Mouse (Mus musculus): ENCODE measurements around the gene Mdfic.

Mdfic gene

DNA sequence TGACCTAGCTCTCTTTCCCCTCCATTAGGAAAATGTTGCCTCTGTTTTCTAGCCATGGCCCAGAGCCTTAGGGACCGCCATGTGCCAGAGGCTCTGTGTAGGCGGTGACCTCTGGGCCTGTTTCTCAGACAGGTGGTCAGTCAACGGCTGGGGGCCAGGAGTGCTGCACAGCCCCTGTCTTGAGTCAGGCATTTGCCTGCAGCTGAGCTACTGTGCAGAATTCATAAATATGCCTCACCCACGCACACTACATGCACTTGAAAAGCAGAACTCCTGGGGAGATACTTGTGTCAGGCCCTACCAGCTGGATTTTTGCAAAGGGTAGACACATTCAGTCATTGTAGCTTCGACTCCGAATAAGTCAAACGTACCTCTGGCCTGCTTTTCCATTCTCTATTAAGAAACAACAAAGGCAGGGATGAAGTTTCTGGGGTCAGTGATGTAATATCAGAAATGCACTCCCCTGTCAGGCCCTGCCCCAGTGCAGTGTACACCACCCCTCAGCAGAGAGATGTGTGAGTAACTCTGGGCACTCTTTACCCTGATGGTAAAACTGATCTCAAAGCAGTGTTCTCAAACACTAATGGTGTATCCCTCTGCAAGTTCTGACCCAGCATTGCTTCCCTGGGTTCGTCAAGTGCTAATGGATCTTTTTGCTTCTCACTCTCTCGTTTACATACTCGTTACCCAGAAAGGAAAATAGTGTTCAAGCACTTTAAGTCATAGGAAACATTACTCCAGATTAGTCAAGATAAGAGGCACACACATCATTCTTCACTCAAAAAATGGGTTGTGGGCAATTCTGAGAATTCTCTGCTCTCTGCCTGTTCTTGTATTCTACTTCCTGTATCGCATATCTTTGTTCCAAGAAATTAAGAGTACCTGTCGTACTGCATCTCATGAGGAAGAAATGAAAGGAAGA is 72.5 kb downstream of the Mdfic start:
- DNase-seq (ENCODE audit: low read depth, low spot score) = no peak

- no peak for DNase-seq (ENCODE audit: low read depth, low spot score)
These were observed 73.3 kb downstream of the Mdfic start for GRCm38 (mm10) chr6:15793602-15794345.

DNA sequence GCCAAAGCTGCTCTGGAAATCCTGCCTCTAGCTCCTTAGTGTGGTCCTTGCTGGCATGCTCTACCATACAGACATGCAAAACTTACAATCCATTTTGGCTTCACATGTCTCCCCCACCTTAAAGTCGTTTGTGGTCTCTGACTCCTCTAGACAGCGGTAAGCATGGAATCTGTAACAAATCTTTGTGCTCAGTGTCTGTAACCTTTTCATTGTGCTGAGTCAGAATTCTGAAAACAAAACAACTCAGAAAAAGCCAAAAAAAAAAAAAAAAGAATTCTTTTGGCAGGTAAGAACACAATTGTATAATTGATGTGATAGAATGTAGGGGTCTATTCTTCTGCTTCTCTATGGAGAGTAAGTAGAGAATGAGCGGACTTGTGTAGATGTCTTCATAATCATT is 74.3 kb downstream of the Mdfic start:
- no peak for DNase-seq (ENCODE audit: low read depth, low spot score)

DNA sequence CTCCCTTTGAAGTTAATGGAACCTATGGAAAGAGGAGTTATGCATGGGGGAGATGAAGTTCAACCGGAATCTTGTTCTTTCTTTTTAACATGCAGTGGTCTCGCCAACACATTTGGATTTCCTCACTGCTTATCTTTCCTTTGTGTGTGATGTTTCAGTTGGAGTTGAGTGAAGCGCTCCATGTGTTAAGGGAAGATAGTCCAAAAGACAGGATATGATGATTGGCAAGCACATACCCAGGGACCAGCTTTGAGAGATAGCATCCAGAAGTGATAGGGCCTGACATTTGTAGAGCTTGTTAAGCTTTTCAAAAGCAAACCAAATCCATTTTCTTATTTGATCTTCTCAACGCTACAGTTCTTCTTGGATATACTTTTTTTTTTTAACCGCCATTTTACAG is 86.9 kb downstream of the Mdfic start:
- DNase-seq (ENCODE audit: low read depth, low spot score) = no peak

GRCm38 (mm10) chr6:15825236-15825635 is 104.8 kb downstream of the Mdfic start:
- no peak for DNase-seq (ENCODE audit: low read depth, low spot score)

- no peak for DNase-seq (ENCODE audit: low read depth, low spot score)
These were observed 109.4 kb downstream of the Mdfic start for GRCm38 (mm10) chr6:15829812-15830211.

- DNase-seq (ENCODE audit: low read depth, low spot score) = no peak
These were observed 110.2 kb downstream of the Mdfic start for GRCm38 (mm10) chr6:15830651-15831050.

GRCm38 (mm10) chr6:15837695-15838094 is 117.2 kb downstream of the Mdfic start:
- no peak for DNase-seq (ENCODE audit: low read depth, low spot score)

- no peak for DNase-seq (ENCODE audit: low read depth, low spot score)
These were observed 119.4 kb downstream of the Mdfic start for GRCm38 (mm10) chr6:15839831-15840230.

DNA sequence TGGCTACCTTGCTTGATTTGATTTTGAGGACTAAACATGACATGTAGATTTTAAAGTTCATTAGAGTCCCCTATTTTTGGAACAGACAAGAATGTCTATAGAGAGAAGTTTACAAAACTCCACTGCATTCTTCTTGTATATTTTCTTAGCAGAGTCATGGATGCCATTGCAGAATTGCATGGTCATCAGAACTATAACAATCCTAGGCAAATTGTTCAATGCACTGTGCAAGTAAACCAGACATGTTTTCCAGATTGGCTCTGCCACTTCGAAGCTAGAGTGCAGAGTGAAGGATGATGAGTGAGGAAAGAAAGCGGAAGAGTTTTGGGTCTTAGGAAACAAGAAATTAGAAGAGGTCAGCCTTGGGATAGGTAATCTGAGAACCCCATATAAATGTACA is 120.0 kb downstream of the Mdfic start:
- DNase-seq (ENCODE audit: low read depth, low spot score) = no peak

- DNase-seq (ENCODE audit: low read depth, low spot score) = no peak
These were observed 121.2 kb downstream of the Mdfic start for GRCm38 (mm10) chr6:15841476-15842209.

GRCm38 (mm10) chr6:15843295-15843694 is 122.8 kb downstream of the Mdfic start:
- DNase-seq (ENCODE audit: low read depth, low spot score) = no peak

DNA sequence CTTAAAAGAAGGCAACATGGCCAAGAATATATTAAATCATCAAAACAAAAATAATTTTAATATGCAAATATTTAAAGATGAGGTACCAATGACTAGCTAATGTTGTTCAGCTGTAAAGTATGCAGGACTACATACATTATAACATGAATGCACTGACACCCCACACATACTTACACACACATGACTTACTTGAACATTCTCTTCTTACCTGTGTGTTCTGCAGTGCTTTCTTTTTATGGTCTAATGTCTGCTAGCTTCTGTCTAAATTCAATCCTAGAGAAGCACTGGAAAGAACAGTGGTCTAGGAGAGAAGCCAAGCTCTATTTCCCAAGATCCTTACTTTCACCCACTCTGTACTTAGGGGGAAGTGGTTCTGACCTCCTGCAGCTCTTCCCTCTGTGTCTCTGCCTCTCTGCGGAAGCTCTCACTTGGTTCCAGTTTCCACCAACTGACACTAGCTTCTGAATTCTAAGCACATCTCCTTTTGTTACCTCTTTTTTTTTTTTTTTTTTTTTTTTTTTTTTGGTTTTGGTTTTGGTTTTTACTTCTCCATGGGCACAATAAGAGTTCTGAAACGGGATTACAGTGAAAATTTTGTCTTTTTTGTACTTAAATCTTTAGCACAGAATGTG is 125.4 kb downstream of the Mdfic start:
- no peak for DNase-seq (ENCODE audit: low read depth, low spot score)
